Mouse (Mus musculus): ENCODE data around the gene Eif6.

DNA sequence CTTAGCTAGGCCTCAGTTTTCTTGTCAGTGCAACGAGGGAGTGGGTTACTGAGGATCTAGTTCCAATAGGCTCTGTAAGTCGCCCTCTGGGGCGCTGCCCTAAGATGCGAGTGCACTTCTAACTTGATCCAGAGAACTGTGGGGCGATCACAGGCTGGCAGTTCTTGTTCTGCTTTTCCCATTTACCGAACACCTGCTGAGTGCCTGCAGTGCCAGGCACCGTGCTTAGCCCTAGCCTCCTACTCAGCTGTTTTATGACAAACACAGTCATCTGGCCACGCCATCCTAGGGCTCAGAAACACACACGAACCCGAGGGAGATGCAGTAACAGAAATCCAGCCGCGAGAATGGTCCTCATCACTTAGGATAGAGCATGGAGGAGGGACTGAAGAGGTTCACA, 33.8 kb downstream of the Eif6 start:
- TF ChIP-seq POLR2A (IDR thresholded peaks at IDR 0.05; ENCODE audit: low read depth, low read length) (no peak), CTCF (IDR thresholded peaks at IDR 0.05; ENCODE audit: borderline replicate concordance, insufficient read depth, low read length) (no peak)

Measured in embryonic fibroblast, embryonic 13.5 days (primary cell).